Comparison of ENCODE assay signal across 9 mouse cellular contexts in genomic region chr19:23056851-23057707, GRCm38 (mm10).
A peak's percentile ranks its signal among the peaks of the same experiment; 100 is the strongest.
DNase-seq lines count a peak whose midpoint lies in the region; ATAC-seq and TF ChIP-seq lines count a peak whose summit lies in the region.
"Had no signal": no experiment of that assay in that cellular context is flagged by ENCODE, and none has a peak within 500 bp of the region (broad histone marks: within the 10 kb centered on the region; RNA-seq: fewer than 3 reads in every experiment).

No protein-coding gene starts in this region.

- H3K27me3 ChIP-seq in liver, embryonic 14.5 days (ENCODE audit: control insufficient read depth, insufficient read depth, low read length), result no peaks in the 10 kb centered on the region
- no peaks in the 10 kb centered on the region for H3K27me3 ChIP-seq in neural tube, embryonic 11.5 days (ENCODE audit: control insufficient read depth, insufficient read depth, low read length)

- DNase-seq in ES-CJ7 (ENCODE audit: low read depth, low spot score), result peak; percentile 76
- peak; percentile 77 for DNase-seq in cerebellum, adult 9-10 months
- peak; percentile 69 to 75 for DNase-seq in frontal cortex, adult 2 months (ENCODE audit: extremely low spot score in 1 of 2, low spot score in 1 of 2)
- DNase-seq in heart, postnatal 4 days, result peak; percentile 77
- DNase-seq in layer of hippocampus, adult 11-12 months (ENCODE audit: low spot score), result peak; percentile 80
- peak in 1 of 3 experiments; percentile 26 for DNase-seq in liver, embryonic 14.5 days (ENCODE audit: low read depth in 3 of 3, low spot score in 3 of 3)
- peak; percentile 73 for DNase-seq in neural tube, embryonic 11.5 days (ENCODE audit: low spot score)
- peak; percentile 82 for DNase-seq in testis, postnatal 10 days (ENCODE audit: low spot score)

- H3K4me1 ChIP-seq in liver, embryonic 14.5 days (replicated peaks; ENCODE audit: control insufficient read depth in 2 of 2, insufficient read depth in 2 of 2, low read length in 1 of 2), result peaks cover 0 to 3% of the 10 kb centered on the region in 2 experiments; a peak in 1 of 4 replicates
- H3K4me1 ChIP-seq in neural tube, embryonic 11.5 days (ENCODE audit: control insufficient read depth, insufficient read depth, low read length), result no peaks in the 10 kb centered on the region

- no peak for TF ChIP-seq CTCF in liver, embryonic 14.5 days (IDR thresholded peaks at IDR 0.05; ENCODE audit: low read depth)

- no peak for ATAC-seq in liver, embryonic 14.5 days (ENCODE audit: insufficient read depth)
- ATAC-seq in neural tube, embryonic 11.5 days (ENCODE audit: insufficient read depth, low FRiP score, low TSS enrichment), result peak; percentile 86

- H3K36me3 ChIP-seq in liver, embryonic 14.5 days (replicated peaks; ENCODE audit: control insufficient read depth, insufficient read depth, low read depth), result no peaks in the 10 kb centered on the region
- no peaks in the 10 kb centered on the region for H3K36me3 ChIP-seq in neural tube, embryonic 11.5 days (ENCODE audit: control insufficient read depth, insufficient read depth, low read length)
- H3K36me3 ChIP-seq: G1E had no signal

- H3K9ac ChIP-seq in liver, embryonic 14.5 days (replicated peaks), result no peak overlapping the region; the same call in 1 of the 2 replicates
- H3K9ac ChIP-seq in neural tube, embryonic 11.5 days (ENCODE audit: low read length), result peak overlapping the region; percentile 47

- H3K27ac ChIP-seq in liver, embryonic 14.5 days, result no peak overlapping the region
- 0 out of 2 replicates have a peak overlapping the region, but pooled peaks have one; percentile 8 for H3K27ac ChIP-seq in neural tube, embryonic 11.5 days (ENCODE audit: low read depth, low read length)

- 1% methylated on average over 32 of the region's 32 CpGs for WGBS in liver, embryonic 14.5 days (ENCODE audit: insufficient replicate concordance)
- 2% methylated on average over 32 of the region's 32 CpGs for WGBS in neural tube, embryonic 11.5 days

- peak overlapping the region; percentile 57 for H3K4me2 ChIP-seq in liver, embryonic 14.5 days (ENCODE audit: low read depth)
- H3K4me2 ChIP-seq in neural tube, embryonic 11.5 days (ENCODE audit: low read depth), result peak overlapping the region; percentile 38

- no peak for TF ChIP-seq EP300 in liver, embryonic 14.5 days (IDR thresholded peaks at IDR 0.05; ENCODE audit: low read depth)

- peak overlapping the region; percentile 12 to 24; a peak in 3 of 4 replicates for H3K4me3 ChIP-seq in liver, embryonic 14.5 days (ENCODE audit: insufficient read depth in 1 of 2, low read depth in 2 of 2, low read length in 2 of 2)
- peak overlapping the region; percentile 29 for H3K4me3 ChIP-seq in neural tube, embryonic 11.5 days (ENCODE audit: low read depth, low read length)

- H3K9me3 ChIP-seq in liver, embryonic 14.5 days (ENCODE audit: control insufficient read depth, low read length), result no peaks in the 10 kb centered on the region
- no peaks in the 10 kb centered on the region for H3K9me3 ChIP-seq in neural tube, embryonic 11.5 days (ENCODE audit: control insufficient read depth, low read length)
- H3K9me3 ChIP-seq: G1E had no signal
